Mouse (Mus musculus) MEL (cell line): ENCODE measurements around the gene Lypla2.
A peak's percentile ranks its signal among the peaks of the same experiment; 100 is the strongest.

ENCODE experiments used
- CTCF ChIP-seq, 3 experiments: IDR thresholded peaks in 2 of 3; conservative IDR thresholded peaks in 1 of 3; 2 replicates each; pipeline ENCODE4 v1.5.1; 2011 to 2012; ENCODE audit warnings: low read length in 3 of 3, low read depth in 2 of 3, mild to moderate bottlenecking in 2 of 3, improper control_type of control experiment in 1 of 3, inconsistent platforms in 1 of 3, mixed read lengths in 1 of 3, moderate library complexity in 1 of 3; ENCODE audit not compliant: control insufficient read depth in 1 of 3, insufficient read depth in 1 of 3, poor library complexity in 1 of 3, severe bottlenecking in 1 of 3
- MXI1 ChIP-seq: IDR thresholded peaks from 2 replicates; pipeline ENCODE4 v1.6.1; 2011; ENCODE audit warnings: mild to moderate bottlenecking, low read depth, low read length, improper control_type of control experiment
- NELFE ChIP-seq: IDR thresholded peaks from 2 replicates; pipeline ENCODE4 v1.6.1; 2011; ENCODE audit warnings: low read depth, low read length, improper control_type of control experiment
- POLR2A ChIP-seq, 2 experiments: IDR thresholded peaks; 2 replicates each; pipeline ENCODE4 v1.6.1; 2011 to 2012; ENCODE audit warnings: low read length in 2 of 2, mild to moderate bottlenecking in 2 of 2, control low read depth in 1 of 2, improper control_type of control experiment in 1 of 2, low read depth in 1 of 2, moderate library complexity in 1 of 2; ENCODE audit not compliant: control insufficient read depth in 1 of 2, insufficient read depth in 1 of 2, poor library complexity in 1 of 2
- USF1 ChIP-seq: IDR thresholded peaks from 2 replicates; pipeline ENCODE4 v1.6.1; 2014; ENCODE audit warnings: low read depth, mild to moderate bottlenecking, inconsistent platforms, low read length, improper control_type of control experiment, moderate library complexity
- ZKSCAN1 ChIP-seq: IDR thresholded peaks from 2 replicates; pipeline ENCODE4 v1.6.1; 2012; ENCODE audit warnings: low read depth, mild to moderate bottlenecking, inconsistent platforms, low read length, improper control_type of control experiment, moderate library complexity

- TF ChIP-seq POLR2A (IDR thresholded peaks at IDR 0.05; ENCODE audit: control insufficient read depth in 1 of 2, insufficient read depth in 1 of 2, low read depth in 1 of 2, low read length in 2 of 2, poor library complexity in 1 of 2) (peak; percentile 5 to 81), NELFE (peak; percentile 80), ZKSCAN1 (peak; percentile 91), MXI1 (peak; percentile 72; the same call in 1 of the 2 replicates), USF1 (no peak), CTCF (IDR thresholded peaks at IDR 0.05 in 2 of 3, conservative IDR thresholded peaks at IDR 0.05 in 1 of 3; ENCODE audit: control insufficient read depth in 1 of 3, insufficient read depth in 1 of 3, low read depth in 2 of 3, low read length in 3 of 3, poor library complexity in 1 of 3, severe bottlenecking in 1 of 3) (no peak)
Measured at GRCm38 (mm10) chr4:135972556-135972906, at the start of gene Lypla2.
